Mouse (Mus musculus): ENCODE data around the gene Nt5dc2. TPM values are rescaled to one million over a fixed set of nuclear protein-coding genes. Genes with fewer than 3 reads are reported as not detected.

Nt5dc2 gene
- total RNA-seq (2021) = 10 to 100 TPM; 14.2 to 14.5 TPM
- long read RNA-seq, experiment 1, transcript Nt5dc2-204 (14 exons, 1,848 nt) = major isoform, 43 of 46 reads
- long read RNA-seq, experiment 1, partial matches to known transcripts = 1 of 46 reads
- long read RNA-seq, experiment 1, other reads (novel, unspliced or antisense) = 1 of 46 reads
- long read RNA-seq, experiment 2, transcript Nt5dc2-204 (14 exons, 1,848 nt) = major isoform, 38 of 41 reads
- long read RNA-seq, experiment 2, partial matches to known transcripts = 1 of 41 reads
- long read RNA-seq, experiment 2, other reads (novel, unspliced or antisense) = 2 of 41 reads

DNA sequence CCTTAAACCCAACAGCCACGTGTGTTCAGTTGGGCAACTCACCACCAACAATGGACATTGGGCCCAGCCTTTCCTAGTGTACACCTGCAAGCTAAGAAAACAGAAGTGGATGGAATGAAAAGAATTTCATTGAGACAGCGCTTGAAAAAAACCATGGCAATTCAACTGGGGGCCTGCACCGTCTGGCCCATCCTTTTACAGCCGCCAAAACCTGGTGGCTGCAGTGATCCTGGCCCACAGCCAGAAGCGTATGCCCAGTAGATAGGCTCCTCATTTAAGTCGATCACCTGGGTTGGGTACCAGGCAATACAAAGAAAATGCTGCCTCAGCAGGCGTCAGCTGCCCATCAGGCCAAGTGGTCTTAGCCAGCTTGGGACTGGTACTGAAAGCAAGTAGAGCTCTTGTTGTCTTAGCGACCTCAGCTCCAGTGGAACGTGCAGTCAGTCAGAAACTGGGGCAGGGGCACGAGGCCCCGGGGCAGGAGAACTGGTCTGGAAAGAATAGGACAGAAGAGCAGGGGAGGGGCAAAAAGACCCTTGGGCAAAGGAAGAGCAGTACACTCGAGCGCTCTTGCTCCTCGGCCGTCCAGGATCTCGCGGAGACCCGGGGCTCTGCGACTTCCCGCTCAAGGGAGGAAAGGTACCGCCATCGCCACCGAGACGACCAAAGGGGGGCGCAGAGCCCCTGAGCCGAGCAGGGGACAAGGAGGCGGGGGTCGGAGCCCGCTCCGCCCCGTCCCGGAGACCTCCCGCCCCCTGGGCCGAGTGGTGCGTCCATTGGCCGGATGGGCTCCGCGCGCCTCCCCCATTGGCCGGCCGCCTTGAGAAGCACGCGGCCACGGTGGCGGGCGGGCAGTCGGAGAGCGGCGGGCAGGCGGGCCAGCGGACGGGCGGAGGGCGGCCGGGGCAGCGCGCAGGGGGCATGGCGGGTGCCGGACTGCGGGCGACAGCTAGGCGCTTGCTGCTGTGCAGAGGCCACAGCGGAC lies at the start of gene Nt5dc2:
Gene Nt5dc2 (plus strand): TSS at position 818 of the 985 bp plus-strand sequence.
- peak; percentile 89 for DNase-seq

GRCm38 (mm10) chr14:31081147-31081546 lies 49.7 kb upstream of the Nt5dc2 start:
- no peak for DNase-seq

DNA sequence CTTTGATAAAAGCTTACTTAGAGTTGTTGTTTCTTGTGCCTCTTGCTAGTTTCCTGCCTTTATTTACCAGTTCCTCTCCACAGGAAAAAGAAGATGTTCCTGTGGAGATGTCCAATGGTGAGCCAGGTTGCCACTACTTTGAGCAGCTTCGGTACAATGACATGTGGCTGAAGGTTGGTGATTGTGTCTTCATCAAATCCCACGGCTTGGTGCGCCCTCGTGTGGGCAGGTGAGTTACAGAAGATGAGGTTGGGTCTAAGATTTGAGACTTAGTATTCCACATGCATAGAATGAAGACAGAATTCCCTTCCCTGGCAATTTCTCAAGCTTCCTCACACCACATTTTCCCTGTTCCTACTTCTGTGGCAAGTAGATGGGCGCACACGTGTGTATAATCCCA lies 43.4 kb upstream of the Nt5dc2 start:
- DNase-seq = no peak

GRCm38 (mm10) chr14:31088515-31088914 lies 42.3 kb upstream of the Nt5dc2 start:
- no peak for DNase-seq

DNA sequence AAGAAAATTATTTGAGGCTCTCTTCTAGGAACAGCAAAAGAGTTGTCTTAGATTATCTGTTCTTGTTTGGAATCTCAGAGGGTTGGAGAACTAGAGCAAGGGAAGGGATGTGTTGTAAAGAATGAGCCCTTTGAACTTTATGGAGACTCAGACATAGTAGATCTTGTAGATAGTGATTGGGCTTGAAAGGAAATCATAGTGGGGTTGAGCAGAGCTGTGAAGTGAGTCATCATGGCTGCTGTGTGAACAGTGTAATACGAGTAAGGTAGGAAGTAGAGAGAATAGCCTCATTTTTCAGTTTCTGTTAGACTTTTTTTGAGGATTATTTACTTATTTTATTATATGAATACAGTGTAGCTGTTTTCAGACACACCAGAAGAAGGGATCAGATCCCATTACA lies 40.9 kb upstream of the Nt5dc2 start:
- DNase-seq = no peak

- no peak for DNase-seq
These were observed 25.7 kb upstream of the Nt5dc2 start for GRCm38 (mm10) chr14:31105156-31105555.

DNA sequence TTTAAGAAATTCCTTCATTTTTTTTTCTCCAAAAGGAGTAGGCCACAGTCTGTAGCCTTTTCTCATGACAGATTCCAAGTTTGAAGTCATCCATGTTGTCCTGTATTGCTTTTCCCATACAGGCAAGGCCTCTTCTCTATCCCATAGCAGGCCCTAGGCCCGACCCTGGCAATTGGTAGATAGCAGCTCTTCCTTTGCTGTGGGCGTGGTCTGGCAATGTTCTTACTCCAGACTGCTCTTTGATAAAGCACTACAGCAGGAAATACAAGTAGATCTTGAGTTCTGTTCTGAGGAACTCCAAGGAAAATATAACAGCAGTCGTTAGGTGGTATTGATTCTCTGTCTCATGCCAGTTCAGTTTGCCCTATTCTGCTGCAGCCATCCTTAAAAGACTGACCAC lies 20.2 kb upstream of the Nt5dc2 start:
- no peak for DNase-seq

DNA sequence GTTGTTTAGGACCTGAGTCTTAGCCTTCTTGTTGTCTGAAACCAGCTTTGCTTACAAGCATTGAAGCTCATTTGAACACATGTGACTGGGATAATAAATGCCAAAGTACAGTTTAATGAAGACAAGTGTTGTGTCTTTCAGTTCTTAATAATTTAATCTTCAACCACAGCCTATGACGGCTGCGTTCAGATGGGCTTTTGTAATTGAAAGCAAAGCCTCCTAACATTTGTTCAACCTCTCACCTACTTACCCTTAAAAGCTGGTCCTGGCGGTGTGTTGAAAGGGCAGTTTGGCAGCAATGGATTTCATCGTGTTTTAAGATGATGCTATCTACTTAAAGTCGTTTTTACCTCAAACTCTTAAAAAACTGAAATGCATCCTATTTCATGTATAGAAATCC lies 18.7 kb upstream of the Nt5dc2 start:
- DNase-seq = no peak

GRCm38 (mm10) chr14:31114011-31114410 lies 16.8 kb upstream of the Nt5dc2 start:
- no peak for DNase-seq

DNA sequence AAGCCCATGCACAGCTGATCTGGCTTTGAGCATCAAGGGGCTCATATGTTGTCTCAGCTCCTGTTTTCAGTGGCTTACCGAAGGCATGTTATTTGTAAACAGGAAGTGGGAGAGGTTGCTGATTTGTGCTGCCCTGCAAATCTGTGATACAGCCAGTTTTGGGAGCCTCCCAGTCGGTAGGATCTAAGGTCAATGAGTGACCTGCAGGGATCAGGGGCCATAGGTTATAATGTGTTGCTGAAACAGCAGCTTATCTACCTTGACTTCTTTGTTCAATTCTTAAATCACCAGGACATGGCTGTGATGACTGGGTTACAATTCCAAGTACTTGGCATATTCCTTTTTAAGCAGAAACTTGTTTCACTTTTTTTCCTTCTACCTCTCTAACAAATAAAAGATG lies 15.3 kb upstream of the Nt5dc2 start:
- DNase-seq = no peak

DNA sequence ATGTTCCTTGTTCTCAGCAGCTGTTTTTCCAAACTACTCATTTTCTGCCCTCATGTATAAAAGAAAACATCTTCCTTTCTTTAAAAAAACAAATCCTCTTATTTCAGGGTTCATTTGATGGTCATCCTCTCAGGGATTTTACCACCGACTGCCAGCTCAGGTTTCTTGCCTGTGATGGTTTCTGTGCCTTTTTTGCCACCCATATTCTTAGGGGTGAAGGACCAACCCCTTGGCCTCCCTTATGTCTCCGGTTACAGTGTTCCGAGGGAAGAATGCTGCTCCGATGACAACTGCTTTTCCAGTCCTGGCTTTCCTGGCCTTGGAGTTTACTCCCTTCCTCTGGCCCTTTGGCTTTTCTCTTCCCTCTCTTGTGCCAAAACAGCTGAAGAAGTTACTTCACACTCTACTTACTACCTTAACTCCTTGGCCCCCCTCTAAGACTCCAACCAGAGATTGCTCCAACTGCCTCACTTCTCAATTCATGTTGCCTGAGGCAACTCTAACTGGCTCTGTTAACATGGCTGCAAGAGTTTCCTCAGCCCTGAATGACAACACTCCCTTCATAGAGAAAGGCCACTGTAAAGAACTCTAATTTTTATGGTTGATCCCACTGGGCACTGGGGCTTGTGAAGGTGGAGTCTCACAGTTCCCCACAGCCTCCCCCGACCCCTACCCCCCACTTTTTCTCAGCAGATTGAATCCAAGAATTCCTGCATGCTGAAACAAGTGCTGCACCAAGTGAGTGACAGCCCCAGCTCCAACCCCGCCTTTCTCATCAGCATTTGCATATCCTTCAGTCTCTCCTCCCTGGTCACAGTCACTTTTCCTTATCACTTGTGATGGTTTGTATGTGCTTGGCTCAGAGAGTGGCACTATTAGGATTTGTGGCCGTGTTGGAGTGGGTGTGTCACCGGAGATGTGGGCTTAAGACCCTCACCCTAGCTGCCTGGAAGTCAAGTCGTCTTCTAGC lies 5.5 kb upstream of the Nt5dc2 start:
- DNase-seq = no peak

GRCm38 (mm10) chr14:31126826-31127225 lies 4.0 kb upstream of the Nt5dc2 start:
- DNase-seq = no peak

DNA sequence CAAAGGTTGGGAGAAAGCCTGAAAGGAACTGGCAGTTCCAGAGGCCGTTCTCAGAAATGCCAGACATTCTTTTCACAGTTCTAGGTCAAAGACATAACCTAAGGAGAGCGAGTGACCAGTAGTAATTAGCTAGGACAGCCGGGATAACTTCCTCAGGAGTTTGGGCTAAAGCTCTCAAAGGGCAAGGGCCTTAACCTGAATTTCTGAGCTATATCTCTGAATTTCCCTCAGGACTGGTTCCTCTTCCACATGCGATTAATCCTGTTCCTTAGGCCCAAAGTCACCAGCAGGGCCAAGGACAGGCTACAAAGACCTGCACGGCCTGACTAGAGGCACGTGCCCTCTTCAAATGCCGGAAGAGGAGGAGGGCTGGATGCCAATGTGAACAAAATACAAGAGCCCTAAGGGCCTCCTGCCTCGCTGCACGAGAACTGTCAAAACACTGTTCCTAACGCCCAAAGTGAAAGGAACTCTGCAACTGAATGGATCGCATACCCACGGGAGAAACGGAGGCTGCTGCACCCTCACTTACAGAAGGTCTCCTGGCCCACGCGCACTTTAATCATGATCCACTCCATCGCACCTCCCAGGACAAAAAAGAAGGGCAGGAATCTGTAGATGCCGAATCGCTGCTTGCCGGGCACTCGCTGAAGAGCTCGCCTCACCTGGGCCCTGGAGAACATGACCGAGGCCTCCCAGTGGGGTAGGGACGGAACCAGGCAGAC lies 2.6 kb upstream of the Nt5dc2 start:
- no peak for DNase-seq

- peak; percentile 95 for DNase-seq
These were observed 2.0 kb upstream of the Nt5dc2 start, which contains the start of gene Smim4 for GRCm38 (mm10) chr14:31128826-31129219. Gene Smim4 (minus strand): TSS chr14:31128956.

DNA sequence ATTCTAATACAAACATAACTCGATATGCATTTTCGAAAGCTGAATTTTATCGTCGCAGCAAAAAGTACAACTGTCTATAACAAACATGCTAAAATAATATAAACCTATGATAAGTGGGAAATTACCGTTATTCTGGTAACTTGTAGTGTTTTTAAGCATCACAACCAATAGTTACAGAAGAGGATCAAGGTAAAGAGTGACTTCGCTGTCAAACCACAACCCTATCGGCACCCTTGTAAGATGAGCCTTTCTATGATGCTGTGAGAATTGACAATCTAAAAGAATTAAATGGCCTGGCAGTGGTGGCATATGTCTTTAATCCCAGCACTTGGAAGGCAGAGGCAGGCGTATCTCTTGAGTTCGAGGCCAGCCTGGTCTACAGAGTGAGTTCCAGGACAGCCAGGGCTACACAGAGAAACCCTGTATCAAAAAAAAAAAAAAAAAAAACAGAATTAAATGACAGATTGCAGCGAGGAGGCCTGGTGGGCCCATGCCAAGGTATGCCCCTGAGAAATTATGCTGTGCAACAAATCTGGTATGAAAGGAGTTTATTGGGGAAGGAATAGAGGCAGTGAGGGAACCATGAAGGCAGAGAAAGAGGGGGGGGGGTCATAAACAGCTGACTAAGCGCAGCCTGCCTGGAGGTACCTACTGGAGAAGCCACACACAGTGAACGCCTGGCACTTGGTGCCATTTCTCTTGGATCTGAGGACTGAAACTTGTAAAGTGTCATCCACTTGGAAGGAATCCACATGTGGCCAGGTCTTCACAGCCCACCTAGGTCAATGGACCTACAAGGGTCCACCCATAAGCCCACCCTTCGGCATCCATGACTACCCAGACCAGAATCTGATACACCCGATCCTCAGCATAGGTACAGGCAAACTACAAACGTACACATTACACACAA lies 1.3 kb upstream of the Nt5dc2 start:
- DNase-seq = no peak

GRCm38 (mm10) chr14:31131272-31131821 lies 494 bp downstream of the Nt5dc2 start:
- DNase-seq = no peak

DNA sequence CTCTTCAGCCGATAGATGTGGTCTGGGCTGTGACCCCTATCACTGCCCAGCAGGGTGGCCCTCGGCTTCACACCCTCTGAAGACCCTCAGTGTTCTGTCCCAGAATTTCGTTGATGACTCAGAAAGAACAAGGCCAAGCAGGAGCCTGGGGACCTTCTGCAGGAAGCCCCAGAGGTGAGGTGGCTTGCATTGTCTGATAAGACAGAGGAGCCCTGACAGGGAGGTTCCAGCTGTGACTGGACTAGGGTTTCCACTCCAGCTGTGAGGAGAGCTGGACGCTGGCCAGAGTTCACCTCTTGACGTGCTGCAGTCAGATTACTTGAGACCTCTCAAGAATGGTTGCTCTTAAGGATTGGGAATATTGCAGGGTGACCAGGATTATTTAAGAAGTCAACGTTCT lies 1.2 kb downstream of the Nt5dc2 start:
- DNase-seq = no peak

DNA sequence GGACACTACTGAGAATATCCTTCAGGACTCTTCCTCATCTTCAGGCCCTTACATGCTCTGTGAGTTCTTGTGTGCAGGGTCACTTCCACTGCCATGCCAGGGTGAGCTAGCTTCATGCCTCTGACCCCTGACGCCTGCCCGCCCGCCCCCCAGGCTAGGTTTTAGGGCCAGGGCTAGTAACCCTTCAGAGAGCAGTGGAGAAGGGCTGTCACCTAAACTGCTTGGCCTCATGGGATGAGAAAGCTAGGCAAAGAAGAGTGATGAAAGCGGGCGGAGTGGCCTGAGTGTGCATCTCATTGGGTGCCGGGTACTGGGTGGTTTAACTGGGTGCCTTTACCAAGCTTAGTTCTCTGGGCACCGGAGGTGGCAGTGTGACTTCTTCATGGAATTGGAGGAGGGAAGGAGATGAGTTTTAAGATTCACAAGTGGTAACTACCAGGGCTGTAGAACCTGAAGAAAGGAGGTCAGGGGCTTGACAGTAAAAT lies 1.7 kb downstream of the Nt5dc2 start:
- DNase-seq = no peak

DNA sequence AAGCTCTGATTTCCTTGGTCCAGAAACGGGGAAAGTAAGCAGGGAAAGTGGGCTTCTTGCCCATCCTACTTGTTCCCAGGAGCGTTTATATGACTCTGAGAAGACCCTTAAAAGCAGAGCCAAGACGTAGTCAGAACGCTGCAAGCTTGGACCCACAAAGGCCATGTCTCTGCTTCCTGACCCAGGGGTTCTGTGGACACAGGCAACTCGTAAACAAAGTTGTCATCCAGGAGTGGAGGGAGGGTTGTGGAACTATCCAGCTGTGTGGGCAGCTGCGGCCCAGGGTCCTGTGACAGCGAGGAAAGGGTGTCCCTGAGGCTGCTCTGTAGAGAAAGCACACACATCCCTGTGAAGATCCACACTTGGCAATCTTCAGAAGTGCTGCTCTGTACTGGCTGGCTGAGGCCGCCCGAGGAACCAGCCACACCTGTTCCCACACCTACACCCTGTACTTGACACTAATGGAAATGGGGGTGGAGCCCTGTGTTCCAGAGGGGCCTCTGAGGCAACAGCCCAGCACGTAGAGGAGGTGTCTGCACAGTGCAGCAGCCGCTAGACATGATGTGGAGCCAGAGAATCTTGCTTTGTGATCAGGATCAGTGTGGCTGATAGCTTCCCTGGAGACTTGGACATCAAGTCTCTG lies 2.3 kb downstream of the Nt5dc2 start:
- no peak for DNase-seq
